Mouse (Mus musculus) macrophage (primary cell): ENCODE results near the gene Nat8f3. TPM values are rescaled to one million over a fixed set of nuclear protein-coding genes. Genes with fewer than 3 reads are reported as not detected.
"Not testable (repeated sequence)": the region's sequence is repeated elsewhere in the genome, so short reads cannot be mapped to it uniquely, and the experiment has no call there.

Experiments
- H3K27ac ChIP-seq: fragments of 350-480 bp; formaldehyde crosslinking; 2 replicates; pipeline ENCODE4 v1.9.0; 2021
- H3K36me3 ChIP-seq: fragments of 350-480 bp; formaldehyde crosslinking; 2 replicates; pipeline ENCODE4 v1.9.0; 2021; ENCODE audit errors: inconsistent target
- H3K4me3 ChIP-seq: fragments of 350-480 bp; formaldehyde crosslinking; 2 replicates; pipeline ENCODE4 v1.9.0; 2021; ENCODE audit errors: inconsistent target
- H3K79me2 ChIP-seq: fragments of 350-480 bp; formaldehyde crosslinking; 2 replicates; pipeline ENCODE4 v1.9.0; 2021; ENCODE audit errors: inconsistent target
- WGBS: methylation state at CpG from one replicate; pipeline ENCODE4 v1.1.7; 2026; ENCODE audit warnings: inconsistent platforms; ENCODE audit not compliant: missing documents; 5-methylcytosine and 5-hydroxymethylcytosine counted together
- polyA plus RNA-seq: library from polyadenylated mRNA; stranded (reverse); fragments of 250-400 nt; gene quantifications from 3 replicates; pipeline ENCODE4 v1.2.4, GENCODE M21; 2018; ENCODE audit warnings: inconsistent platforms
- total RNA-seq, 78 experiments: library from RNA; depleted of rRNA; stranded (reverse); fragments of 250-400 nt; gene quantifications; 1 replicate in 9 of 78; 2 replicates in 24 of 78; 3 replicates in 43 of 78; 4 replicates in 2 of 78; pipeline ENCODE4 v1.2.4; 2018; ENCODE audit warnings: inconsistent platforms in 56 of 78

Nat8f3 gene
- not detected for total RNA-seq (2018; cell fraction: chromatin; rRNA removed)
- total RNA-seq (2018; cell fraction: cytosol; rRNA removed) = not detected
- total RNA-seq (2018; cell fraction: nucleus; rRNA removed) = not detected
- not detected in 3 replicates for polyA plus RNA-seq

DNA sequence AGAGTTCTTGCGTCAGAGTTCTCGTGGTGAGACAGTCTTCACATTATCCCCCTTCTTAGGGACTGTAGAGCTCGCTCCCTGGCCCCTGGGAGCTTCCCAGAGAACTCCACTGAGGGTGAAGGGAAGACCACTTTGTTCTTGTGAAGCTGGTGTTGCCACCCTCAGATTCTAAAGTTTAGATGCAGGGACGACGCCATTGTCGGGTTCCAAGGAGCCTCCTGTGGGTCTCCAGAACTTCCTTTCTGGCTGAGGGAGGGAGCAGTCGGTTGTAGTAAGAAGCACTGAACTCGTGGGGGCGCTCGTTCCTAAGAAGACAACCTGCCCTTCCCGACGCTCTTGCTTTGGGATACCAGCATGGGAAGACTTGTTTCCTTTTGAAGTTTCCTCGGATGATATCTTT is at the start of gene Nat8f3:
Nat8f3 (minus strand) TSS at position 223 of the 400 bp plus-strand sequence.
- 60% methylated on average over 10 of the region's 13 CpGs for WGBS
- not testable (repeated sequence) for H3K79me2 ChIP-seq, H3K27ac ChIP-seq, H3K4me3 ChIP-seq, H3K36me3 ChIP-seq

DNA sequence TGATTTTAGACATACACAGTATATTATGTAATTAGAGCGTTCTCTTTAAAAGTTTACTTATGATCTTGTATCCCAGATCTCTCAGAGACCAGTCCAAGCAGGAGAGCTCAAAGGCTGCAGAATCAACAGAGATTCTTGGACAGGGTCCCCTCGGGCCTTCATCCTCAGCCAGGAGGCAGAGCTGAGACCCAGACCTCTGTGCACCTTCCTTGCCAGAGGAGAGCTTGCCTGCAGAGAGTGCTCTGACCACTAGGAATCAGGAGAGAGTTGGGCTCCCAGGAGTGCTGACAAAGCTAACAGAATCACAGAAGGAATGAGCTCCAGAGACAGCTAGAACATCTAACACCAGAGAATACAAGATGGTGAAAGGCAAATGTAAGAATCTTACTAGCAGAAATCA is 47.8 kb upstream of the Nat8f3 start:
- no peak overlapping the region for H3K4me3 ChIP-seq
- H3K79me2 ChIP-seq = no peaks in the 10 kb centered on the region
- 94% methylated on average over 2 of the region's 2 CpGs for WGBS
- H3K36me3 ChIP-seq = no peaks in the 10 kb centered on the region
- no peak overlapping the region for H3K27ac ChIP-seq

GRCm38 (mm10) chr6:85810942-85811537 is 45.5 kb upstream of the Nat8f3 start:
- H3K79me2 ChIP-seq, H3K4me3 ChIP-seq, H3K36me3 ChIP-seq, H3K27ac ChIP-seq: not testable (repeated sequence)
- 87% methylated on average over 2 of the region's 3 CpGs for WGBS

GRCm38 (mm10) chr6:85810514-85810913 is 45.0 kb upstream of the Nat8f3 start:
- not testable (repeated sequence) for H3K79me2 ChIP-seq, H3K4me3 ChIP-seq, H3K27ac ChIP-seq, H3K36me3 ChIP-seq
- no CpG with 5 or more reads among the region's 3 CpGs for WGBS

GRCm38 (mm10) chr6:85809784-85810183 is 44.2 kb upstream of the Nat8f3 start:
- not testable (repeated sequence) for H3K79me2 ChIP-seq, H3K4me3 ChIP-seq, H3K36me3 ChIP-seq, H3K27ac ChIP-seq
- WGBS = 83% methylated on average over 2 of the region's 3 CpGs

DNA sequence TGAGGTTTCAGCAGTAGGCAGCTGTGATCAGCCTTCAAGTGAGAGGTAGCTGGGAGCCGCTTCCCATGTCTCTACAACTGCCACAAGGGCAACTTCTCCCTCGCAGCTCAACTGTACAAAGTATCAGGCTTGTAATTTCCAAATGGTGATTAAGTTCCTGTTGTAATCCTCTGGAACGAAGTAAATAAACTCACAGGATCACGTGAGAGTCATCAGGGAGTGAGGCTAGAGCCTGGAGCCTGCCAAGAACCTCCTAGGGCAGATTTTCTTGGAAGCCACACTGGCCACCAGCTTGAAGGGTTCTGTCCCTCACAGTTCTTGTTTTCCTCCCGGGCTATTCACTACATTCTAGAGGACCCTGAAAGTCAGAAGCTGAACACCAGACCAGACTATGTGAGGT is 37.6 kb upstream of the Nat8f3 start:
- 70% methylated on average over 5 of the region's 5 CpGs for WGBS
- not testable (repeated sequence) for H3K27ac ChIP-seq, H3K36me3 ChIP-seq, H3K79me2 ChIP-seq, H3K4me3 ChIP-seq

DNA sequence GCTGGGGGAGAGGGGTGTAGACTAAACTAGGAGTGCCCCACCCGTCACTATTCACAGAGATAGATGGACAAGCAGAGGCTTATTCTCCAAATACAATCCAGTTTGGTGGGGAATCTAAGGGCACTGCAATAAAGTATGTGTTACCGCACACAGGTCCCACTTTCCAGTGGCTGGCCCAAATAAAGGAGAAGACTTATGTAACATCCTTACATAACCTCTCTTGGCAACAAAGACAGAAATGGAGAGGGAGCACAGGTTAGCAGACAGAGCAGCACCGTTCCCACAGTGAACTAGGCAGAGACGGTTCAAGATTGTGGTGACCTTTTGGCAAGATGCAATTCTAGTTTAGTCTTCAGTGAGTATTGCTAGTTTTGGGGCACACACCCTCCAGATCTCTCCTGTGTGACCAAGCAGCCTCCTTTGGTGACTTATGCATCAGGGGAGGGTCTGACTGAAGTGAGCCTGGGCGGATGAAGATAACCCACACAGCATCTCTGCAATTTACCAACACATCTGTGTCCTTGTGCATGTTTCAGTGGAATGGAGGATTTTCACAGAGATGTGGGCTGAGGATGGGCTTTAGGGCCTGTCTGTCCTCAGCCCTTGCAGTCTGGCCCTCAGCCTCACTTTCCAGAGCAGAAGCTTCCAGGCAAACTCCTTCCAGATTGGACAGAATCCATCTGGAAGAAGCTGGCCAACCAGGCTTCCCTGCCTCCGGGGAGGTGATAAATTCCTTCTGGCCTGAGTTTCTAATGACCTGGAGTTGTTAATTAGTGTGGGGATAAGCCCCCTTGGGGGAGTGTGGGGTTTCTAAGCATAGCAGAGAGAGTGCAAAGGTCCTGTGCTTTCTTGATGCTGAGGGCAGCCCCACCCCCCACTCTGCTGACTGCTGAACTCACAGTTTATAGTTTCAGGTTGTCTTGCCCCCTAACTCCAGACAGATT is 2.2 kb downstream of the Nat8f3 start:
- not testable (repeated sequence) for H3K4me3 ChIP-seq, H3K79me2 ChIP-seq, H3K27ac ChIP-seq, H3K36me3 ChIP-seq
- 86% methylated on average over 1 of the region's 6 CpGs for WGBS

DNA sequence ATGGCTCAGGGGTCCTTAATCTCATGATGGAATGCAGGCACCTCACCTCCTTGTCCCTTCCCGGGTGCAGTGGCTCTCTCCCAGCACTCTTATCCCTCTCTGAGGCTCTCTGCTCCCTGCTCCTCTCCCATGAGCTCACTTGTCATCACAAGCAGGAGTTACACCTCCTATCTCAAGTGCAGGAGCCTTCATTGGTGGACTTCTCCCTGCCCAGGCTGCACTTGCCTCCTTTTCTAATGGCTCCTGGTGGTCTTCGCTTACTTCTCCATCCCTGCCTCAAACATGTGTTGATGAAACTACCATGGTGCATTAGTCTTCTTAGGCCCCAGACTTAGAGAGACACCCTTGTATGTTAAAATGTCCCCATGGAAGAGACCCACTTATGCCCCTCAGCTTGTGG is 2.9 kb downstream of the Nat8f3 start:
- no CpG with 5 or more reads among the region's 2 CpGs for WGBS
- not testable (repeated sequence) for H3K4me3 ChIP-seq, H3K27ac ChIP-seq, H3K36me3 ChIP-seq, H3K79me2 ChIP-seq

- not testable (repeated sequence) for H3K36me3 ChIP-seq, H3K4me3 ChIP-seq, H3K79me2 ChIP-seq, H3K27ac ChIP-seq
- 50% methylated on average over 1 of the region's 6 CpGs for WGBS
Measured at GRCm38 (mm10) chr6:85755705-85756249, 9.8 kb downstream of the Nat8f3 start.

GRCm38 (mm10) chr6:85713105-85713504 is 52.4 kb downstream of the Nat8f3 start, which contains the start of gene Nat8f7:
Gene Nat8f7, minus strand, starts transcription at chr6:85713205.
- H3K4me3 ChIP-seq, H3K79me2 ChIP-seq, H3K36me3 ChIP-seq, H3K27ac ChIP-seq: not testable (repeated sequence)
- WGBS = 94% methylated on average over 3 of the region's 10 CpGs

DNA sequence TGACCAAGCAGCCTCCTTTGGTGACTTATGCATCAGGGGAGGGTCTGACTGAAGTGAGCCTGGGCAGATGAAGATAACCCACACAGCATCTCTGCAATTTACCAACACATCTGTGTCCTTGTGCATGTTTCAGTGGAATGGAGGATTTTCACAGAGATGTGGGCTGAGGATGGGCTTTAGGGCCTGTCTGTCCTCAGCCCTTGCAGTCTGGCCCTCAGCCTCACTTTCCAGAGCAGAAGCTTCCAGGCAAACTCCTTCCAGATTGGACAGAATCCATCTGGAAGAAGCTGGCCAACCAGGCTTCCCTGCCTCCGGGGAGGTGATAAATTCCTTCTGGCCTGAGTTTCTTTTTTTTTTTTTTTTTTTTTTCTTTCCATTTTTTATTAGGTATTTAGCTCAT is 55.9 kb downstream of the Nat8f3 start:
- not testable (repeated sequence) for H3K36me3 ChIP-seq

GRCm38 (mm10) chr6:85709206-85709605 is 56.3 kb downstream of the Nat8f3 start:
- not testable (repeated sequence) for H3K36me3 ChIP-seq, H3K4me3 ChIP-seq, H3K79me2 ChIP-seq, H3K27ac ChIP-seq
- 94% methylated on average over 2 of the region's 5 CpGs for WGBS

More for the DNA sequence above, 55.9 kb downstream of the Nat8f3 start:
- not testable (repeated sequence) for H3K4me3 ChIP-seq, H3K27ac ChIP-seq, H3K79me2 ChIP-seq
- WGBS = no CpG with 5 or more reads among the region's 1 CpGs

DNA sequence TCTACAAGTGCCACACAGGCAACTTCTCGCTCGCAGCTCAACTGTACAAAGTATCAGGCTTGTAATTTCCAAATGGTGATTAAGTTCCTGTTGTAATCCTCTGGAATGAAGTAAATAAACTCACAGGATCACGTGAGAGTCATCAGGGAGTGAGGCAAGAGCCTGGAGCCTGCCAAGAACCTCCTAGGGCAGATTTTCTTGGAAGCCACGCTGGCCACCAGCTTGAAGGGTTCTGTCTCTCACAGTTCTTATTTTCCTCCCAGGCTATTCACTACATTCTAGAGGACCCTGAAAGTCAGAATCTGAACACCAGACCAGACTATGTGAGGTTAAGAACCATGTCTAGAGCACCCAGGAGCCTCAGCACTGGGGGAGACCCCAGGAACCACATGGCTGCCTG is 63.6 kb downstream of the Nat8f3 start:
- not testable (repeated sequence) for H3K79me2 ChIP-seq

More for the DNA sequence above, 63.6 kb downstream of the Nat8f3 start:
- H3K36me3 ChIP-seq, H3K4me3 ChIP-seq, H3K27ac ChIP-seq: not testable (repeated sequence)
- 88% methylated on average over 2 of the region's 4 CpGs for WGBS
